Mouse (Mus musculus) mesoderm, embryonic 11.5 days (tissue): ENCODE measurements around the gene Adgrg4.

Experiments used
- DNase-seq: peaks from one replicate; pipeline ENCODE4 v3.0.0-alpha.2; 2012; ENCODE audit warnings: low read depth, low spot score

The Adgrg4 gene

DNA sequence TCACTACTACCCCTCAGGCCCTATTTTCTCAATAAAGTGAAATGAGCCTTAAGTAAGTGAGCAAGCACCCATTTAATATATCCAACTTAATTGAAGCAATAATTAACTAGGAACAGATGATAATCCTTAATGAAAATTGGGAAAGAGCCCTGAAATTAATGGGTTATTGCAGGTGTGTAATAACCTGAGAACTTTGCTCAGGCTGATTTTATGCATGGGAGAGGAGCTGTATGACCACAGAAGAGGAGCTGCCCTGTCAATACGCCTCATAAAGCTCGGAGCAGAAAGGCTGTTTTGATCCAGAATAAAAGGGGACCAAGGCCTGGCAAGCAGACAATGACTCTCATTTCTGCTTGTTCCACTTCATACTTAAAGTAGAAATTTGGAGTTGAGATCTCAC is at the start of gene Adgrg4:
Adgrg4 (plus strand) TSS at position 301 of the 400 bp plus-strand sequence.
- DNase-seq, result no peak

DNA sequence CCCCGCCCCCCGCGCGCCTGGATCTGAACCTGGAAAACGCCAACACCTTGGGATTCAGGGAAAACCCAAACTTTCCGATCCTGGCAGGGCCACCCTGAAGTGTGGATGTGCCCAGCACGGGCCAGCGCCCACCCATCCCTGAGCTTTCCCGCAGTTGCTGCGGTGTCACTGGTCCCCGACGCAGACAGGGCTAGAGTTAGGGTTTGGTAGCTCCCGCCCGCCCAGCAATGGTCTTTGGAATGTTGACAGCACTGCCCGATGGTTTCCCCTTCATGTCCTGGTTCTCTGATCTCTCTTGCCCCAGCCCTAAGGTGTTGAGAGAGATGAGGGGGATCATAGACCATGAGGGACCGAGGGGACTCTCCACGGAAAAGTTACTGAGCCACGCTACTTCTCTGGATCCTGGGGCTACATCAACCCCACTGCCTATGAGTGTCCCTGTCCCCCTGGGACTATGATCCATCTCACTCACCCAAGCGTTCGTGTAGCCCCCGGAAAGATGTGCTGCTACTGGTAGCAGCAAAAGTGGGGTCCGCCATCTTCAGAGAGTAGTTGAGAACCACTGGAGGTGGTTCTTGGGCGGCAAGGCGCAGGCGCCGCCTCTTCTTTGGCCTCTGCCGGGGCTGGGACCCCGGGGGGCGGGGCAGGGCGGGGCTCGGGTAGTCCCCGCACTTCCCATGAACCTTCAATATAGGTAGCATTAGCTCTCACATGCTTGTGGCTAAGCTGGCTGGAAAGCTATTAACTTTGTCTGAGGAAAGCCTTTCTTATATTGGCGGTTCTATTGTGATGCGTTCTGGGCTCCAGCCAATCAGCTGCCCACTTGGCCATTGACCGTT is 48.0 kb upstream of the Adgrg4 start, which contains the start of gene Map7d3:
Map7d3 (minus strand) TSS at position 562 of the 839 bp plus-strand sequence.
- peak; percentile 30 for DNase-seq

DNA sequence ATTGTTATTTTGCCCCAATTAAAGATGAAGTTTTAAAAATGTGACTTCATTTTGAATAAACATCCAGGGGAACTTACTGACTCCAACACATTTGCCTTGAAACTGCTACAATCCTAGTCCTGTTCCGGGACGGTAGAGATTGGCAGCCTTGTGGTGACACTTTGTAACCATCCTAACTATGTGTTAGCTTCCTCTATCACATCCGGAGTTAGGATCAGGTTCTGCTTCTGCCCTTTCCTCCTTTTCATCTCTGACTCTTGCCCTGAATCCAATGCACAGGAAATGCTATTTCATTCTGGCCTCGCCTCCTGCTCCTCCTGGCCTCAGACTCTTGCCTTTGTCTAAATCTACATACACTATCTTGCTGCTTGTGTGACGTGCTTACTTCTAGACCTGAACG is 42.5 kb upstream of the Adgrg4 start:
- DNase-seq, result no peak

DNA sequence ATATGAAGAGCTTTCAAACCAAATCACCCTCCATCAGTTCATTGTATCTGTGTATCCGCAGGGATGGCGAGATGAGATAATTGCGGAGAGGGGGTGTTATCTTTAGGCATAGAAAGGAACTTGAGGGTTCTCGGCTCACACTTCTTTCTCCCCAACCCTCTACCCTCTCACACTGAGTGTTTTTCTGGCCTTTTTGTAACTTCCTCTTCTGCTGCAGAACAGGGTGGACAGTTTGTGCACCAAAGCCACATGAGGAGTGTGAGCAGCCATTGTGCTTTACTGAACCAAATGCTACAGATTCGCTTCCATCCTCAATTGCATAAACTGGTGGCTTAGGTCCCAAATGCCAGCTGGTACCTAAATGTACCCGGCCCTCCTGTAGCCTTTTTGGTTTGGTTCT is 34.1 kb upstream of the Adgrg4 start:
- no peak for DNase-seq

DNA sequence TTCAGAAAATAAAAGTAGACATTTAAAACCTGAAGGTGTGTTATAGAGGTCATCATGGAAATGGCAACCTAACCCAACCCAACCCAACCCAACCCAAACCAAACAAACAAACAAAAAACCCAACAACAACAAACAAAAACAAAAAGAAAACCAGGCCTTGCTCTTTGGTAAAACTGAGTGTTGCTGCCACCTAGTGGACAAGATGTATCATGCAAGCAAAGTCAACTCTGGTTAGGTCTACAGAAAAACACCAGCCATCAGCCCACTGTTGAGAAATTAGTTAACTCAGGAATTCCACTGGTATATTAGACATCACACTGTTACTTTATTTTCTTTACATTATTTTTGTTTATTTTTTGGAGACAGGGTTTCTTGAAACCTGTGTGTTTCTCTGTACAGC is 30.6 kb upstream of the Adgrg4 start:
- peak; percentile 24 for DNase-seq

DNA sequence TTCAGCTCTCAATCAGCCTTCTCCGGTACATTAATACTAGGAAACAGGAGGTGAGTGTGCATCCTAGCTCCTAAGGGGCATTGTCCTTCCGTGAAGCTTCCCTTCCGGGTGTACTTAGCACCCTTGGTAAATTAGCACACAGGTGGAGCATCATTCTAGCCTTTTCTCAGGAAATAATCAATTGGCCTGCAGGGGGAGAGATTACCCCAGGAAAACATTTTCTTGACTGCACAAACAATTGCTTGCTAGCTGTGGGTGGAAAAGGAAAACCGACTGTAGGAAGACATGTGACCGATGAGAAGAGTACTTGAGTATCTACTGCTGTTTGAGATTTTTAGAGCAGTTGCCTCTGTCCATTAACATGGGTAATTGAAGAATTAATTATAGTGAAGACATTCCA is 28.7 kb upstream of the Adgrg4 start:
- no peak for DNase-seq

DNA sequence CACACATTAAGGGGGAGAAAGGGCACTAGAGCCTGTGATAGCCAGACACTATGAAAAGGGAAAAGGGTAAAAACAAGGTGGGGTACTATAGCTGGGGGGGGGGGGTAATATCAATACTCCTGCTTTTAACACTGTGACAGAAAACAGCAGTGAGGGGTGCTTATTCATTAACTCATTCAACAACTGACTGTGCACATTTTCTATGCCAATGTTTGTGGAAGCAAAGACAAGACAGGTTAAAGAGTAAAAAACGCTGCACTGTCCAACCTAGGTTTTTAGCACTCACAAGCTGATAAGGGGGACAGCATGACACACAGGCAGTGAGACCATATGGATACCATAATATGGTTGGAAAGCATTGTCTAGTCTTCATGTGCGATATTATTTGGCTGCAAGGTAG is 142.9 kb downstream of the Adgrg4 start:
- no peak for DNase-seq

DNA sequence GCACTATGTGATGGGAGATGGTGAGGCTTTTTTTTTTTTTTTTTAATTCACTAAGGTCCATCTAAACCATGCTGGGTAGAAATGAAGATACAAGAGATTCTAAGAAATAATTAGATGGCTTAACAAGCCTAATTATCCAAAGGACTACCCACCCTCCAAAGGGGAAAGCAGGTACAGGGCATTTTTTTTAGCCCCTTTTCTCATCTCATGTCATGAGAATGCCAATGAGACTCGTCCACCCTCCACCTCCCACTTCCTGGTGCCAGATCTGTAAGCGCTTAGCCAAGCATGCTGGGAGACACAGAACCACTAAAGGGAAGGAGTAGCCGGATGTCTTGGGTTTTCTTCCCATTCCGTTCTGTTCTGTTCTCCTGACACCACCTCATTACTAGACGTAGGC is 172.8 kb downstream of the Adgrg4 start, which contains the start of gene Brs3:
Brs3 (plus strand) TSS at position 301 of the 400 bp plus-strand sequence.
- DNase-seq, result no peak

DNA sequence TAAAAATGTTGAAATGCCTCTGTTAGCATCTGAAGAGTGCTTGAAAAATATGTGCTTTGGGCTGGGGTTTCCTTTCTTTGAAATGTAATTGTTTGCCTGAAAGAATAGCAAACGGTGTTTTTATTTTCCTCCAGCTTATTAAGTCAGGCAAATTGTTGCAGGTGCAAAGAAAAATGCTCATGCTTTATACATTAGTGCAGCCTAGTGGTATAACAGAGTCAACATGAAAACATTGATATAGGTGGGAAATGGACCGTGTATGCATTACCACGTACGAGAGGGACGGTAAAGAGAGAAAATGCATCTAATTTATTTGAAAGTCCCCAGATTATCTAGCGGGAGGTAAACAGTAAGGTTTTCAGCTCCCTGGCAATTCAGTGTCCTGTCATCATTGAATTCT is 173.9 kb downstream of the Adgrg4 start:
- DNase-seq, result no peak
